Mouse (Mus musculus) thymus, postnatal 25 days (tissue): ENCODE measurements around the gene Stpg3.

Experiments used
- DNase-seq: peaks from one replicate; pipeline ENCODE4 v3.0.0; 2022

Stpg3 gene

DNA sequence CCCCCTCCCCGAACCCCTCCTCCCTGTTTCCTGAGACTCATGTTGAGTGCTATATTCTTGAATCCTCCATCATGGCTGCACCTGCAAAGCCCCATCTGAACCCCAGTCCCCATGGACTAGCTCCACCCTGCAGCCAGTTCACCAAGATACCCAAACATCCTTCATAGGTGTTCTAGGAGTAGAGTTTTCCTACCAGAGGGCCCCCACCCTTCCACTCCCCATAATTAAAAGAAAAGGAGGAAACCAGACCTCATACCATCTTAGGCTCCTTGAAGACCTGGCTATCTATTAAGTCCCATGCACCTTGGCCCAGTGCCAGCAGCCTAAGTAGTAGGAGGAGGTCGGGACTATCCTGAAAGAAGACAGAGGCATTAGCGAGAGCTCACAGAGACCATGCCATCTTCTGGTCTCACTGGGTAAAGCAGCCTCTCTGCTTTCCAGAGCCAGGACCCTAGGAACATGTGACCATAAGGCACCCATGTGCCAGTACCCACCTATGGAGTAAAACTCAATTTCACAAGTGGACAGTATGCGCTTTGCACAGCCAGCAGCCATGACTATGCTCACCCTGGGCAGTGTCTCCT, 10.7 kb downstream of the Stpg3 start:
- DNase-seq, result no peak

DNA sequence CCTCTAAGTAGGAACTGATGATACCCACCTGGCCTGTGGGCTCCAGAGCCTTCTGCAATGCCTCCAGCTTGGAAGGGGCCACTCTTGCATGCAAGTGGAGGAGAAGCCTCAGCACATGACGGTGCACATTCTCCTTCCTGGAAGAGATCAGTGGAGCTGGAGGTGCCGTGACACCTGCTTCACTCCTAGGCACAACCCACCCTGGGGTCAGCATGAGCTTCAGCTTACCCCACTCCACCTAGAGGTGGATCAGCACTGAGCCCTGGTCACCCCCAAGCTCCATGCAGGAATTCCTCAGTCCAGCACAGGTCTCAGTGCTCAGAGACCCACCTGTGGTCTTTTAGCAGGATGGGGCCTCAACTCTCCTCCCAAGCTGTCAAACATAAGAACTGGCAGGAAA, 13.8 kb downstream of the Stpg3 start:
- DNase-seq, result no peak

DNA sequence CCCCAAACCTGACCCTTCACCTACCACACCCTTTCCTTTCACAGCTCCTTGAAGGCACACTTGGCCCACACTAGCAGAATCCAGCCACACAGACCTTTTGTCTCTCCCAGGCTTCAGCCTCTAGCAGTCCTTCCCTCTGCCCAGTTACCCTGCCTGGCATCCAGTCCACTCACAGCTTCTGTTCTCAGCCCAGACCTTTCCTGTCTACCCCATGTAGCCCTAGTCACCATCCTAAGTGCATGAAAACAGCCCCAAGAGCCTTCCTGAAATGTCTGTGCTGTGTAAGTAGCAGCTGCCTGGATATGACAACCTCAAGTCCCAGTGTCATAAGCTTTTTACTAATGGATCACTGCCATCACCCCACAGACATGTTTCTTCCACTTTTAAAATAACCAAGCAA, 16.5 kb downstream of the Stpg3 start:
- no peak for DNase-seq

DNA sequence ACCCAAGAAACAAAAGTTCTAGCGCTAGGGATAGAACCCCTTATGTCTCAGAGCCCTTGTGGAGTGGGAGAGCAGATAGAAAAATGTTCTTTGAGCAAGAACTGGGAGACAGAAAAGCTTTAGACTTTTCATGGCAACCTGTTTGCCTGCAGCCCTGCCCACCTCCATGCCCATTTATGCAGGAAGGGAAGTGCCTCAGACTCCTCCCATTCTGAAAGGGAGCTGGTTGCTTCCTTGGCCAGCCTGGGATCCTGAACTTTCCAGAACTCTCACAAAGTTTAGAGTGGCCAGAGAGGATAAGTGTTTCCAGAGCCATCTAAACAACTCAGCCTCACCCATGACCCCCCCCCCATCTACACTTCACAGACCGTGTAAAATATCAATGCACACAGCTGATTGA, 17.2 kb downstream of the Stpg3 start:
- no peak for DNase-seq

DNA sequence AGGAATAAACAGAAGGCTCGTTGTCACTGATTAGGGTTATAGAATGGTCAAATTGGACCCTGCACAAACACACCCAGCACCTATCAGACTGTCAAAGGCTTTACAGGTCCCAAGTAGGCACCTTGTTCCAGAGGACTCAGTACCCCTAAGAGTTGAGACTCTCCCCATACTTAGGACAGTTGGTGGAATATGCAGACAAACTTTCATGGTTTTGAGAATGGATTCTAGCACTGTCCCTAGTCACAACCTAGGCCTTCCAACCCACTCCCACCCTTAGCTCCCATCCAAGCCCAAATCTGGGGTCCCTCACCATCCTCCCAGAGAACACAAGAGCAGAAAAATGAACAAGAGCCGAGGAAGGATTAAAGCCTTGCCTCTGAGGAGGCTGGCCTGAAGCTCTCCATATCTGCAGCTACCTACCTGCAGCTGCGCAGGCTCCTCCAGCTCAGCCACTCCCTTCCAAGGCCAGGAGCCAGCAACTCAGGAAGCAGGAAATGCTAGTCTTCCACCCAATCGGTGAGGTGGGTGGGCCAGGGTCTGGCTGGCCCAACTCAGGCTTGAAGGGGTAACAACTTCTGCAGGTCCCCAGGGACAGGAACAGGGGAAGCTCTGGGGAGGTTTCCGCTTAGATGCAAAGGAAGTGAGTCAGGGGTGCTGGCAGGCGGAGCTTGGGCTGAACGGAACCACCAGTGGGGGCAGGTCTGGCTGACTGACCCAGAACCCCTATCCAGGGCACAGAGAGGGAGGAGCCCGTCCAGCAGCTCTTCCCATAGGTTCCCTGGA, 18.1 kb downstream of the Stpg3 start, which contains the start of gene Tor4a:
Tor4a (minus strand) TSS at position 715 of the 783 bp plus-strand sequence.
- peak; percentile 78 for DNase-seq

DNA sequence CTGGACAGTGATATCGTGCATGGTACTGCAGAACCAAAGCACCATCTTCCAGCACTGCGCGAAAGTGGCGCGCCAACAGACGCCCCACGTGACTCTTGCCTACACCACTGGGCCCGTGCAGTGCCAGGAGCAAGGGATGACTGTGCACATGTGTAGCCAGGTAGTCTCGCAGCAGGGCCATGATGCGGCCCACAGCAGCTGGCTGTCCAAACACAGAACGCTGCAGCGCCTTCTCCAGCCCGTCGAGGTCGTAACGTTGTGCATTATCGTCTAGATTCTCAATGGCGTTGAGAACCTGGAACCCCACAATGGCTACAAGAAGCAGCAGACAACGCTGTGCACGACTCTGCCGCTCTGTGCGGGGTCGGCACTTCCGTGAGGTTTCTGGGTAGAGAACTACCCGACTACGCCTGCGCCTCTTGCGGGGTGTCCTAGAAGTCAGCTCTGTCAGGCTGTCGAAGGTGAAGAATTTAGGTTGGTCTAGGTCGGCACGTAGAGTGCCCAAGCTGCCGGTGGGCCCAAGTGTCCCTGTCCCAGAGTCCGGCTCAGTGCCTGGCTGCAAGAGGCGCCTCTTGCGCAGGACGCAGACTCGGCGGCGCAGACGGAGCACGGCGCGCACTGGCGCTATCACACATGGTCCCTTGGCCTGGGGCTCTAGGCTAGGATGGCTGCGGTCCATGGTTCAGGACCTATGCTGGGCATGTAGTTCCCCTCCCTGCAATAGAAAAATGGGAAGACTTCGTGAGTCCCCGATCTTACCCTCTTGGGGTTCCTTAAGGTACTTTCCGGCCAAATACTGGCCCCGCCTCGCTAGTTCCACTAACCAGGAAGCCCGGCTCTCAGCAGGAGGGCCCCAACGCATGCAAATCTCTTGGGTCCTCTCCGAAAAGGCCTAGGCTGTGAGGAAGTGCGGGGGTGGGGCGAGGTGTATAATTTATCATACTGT, 19.0 kb downstream of the Stpg3 start:
- DNase-seq, result peak; percentile 74

DNA sequence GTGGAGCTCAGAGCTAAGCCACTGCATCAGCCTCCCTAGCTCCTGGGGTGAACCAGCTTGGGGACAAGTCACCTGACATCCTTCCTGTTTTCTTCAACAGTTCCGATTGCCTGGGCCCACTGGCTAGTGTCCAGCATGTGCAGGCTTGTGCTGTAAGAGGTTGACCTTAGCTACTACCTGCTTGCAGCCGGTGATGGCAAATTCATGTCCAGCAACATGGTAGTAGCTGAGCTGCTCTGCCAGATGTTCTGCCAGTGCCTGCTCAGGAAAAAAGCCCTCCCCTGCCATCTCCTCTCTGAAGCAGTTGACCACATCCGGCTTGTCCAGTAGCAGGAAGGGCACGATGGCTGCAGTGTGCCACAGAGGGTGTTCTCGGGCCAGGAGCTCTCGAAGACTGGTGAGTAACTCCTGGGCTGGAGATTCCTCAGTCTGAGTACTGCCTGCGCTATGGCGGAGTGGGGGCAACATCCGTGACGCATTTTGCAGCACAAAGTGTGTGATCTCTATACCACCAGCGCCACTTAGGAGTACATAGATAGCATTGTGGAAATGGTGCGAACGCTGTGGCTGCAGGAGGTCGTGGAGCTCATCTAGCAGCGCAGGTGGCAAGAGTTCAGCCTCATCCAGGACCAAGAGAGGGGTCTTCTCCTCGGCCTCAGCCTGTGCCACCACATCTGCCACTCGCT, 19.8 kb downstream of the Stpg3 start:
- DNase-seq, result peak; percentile 47

DNA sequence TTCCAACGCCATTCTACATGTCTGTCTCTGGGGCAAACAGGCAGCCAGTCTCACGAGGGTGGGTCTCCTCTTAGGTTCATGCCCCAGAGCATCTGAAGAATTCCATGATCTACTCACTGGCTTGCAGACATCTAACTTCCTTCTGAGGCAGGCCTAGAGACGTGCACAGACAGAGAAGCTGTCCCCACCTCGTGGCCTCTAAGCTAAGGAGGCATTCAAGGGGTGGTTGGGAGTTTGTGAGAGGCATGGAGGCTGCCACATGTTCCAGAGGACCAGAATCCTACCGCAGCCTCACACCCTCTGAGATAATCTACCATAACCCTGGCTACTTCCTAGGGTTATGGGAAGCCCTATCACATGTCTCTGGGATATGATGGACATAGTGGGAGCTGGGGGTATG, 20.4 kb downstream of the Stpg3 start:
- DNase-seq, result no peak

DNA sequence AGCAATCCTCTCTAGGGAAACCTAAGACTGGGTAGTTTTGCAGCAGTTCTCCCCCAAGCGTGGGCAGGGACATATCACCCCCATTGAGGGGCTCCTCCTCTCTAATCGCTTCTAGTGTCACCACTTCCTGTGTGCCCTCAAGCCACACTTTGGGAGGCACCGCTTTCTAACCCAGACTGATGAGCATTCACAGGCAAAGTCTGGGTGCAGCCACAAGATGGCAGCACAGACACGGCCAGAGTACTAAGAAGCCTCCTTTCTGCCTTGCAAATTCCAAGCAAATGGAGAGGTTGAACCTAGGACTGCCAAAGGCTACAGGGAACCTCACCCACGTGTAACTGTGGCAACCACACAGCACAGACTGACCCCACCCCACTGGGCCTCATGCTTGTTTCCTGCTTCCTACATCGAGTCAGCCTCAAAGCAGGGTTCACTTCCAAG, 21.1 kb downstream of the Stpg3 start:
- peak; percentile 86 for DNase-seq

DNA sequence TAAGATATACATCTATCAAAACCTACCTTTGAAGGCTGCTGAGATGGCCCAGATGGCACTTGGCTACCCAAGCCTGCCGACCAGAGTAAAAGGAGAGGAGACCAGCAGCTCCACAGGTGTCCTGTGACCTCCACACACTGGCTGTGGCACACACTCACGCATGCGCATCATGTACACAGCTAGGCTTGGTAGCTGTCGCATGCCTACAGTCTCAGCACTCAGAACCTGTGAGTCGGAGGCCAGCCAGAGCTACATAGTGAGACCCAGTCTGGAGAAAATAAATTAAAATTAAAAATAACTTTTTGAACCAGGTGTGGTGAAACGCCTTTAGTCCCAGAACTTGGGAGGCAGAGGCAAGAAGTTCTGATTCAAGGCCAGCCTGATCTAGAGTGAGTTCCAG, 26.6 kb downstream of the Stpg3 start:
- DNase-seq, result no peak

DNA sequence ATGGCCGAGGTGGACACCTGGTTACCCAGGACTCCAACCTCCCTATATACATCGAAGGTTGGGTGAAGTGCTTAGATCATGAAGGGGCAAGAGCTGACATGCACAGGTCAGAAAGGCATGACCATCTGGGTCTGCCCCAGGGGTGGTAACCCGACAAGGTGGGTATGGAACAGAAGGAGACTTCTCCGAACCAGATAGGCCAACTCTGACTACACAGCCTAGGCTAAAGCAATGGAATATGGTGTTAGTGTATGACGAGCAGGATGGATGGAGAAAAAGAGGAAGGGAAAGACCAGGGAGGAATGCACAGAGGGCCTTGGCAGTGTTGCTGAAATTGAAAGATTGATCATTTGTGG, 27.9 kb downstream of the Stpg3 start:
- no peak for DNase-seq

DNA sequence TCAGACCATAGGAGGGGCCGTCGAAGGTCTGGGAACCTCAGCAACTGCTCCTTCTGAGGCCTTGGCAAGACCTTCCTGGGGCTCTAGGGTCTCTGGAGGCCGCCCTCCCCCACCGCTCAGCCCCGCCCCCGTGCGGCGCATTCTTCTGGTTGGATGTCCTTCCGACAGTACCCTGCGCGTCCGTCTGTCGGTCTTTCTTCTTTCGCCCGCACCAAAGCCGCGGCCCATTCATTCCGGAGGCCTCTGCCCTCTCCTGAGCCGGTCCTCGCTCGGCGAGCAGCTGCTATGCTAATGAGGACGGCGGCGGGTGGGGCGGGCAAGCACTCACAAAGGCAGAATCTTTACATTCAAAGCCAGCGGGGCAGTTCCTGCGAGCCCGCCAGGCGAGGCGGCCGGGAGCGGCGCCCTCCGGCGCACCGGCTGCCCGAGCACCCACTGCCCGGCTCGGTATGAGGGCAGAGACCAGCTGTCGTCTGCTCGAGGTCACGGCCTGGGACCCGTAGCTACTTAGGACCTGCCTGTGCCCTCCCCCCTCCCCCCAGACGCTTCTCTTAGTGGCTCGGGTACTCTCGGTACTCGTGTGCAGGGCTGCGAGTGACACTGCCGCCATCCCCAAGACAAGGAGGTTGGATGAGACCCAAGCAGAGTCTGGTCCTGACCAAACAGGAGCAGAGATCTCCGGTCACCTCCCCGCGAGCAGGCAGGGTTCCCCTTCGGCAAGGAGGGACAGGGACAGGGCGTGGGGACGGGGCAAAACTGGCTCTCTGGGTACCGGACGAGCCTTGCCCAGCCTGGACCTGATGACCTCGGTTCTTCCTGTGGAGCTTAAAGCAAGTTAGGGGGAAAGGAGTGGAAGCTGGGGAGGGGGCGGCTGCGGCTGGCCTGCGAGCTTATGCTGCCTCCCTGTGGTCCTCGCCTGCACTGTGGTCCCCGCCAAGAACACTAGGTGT, 28.5 kb downstream of the Stpg3 start:
- DNase-seq, result peak; percentile 63

DNA sequence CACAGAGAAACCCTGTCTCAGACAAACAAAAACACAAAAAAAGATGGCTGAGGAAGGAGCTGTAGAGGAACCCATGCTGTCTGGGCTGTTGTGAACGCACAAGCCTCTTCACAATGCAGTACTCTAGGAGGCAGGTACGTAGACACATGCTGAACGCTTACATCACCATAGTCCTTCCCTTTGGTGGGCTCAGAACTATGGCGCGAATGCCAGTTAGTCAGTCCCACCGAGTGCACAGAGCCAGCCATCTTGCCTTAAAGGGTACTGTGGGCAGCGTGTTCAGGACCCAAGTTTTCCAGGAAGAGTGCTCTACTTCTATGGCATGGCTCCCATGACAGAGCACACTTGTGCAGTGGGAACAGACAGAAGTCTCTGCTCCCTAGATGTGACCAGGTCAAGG, 29.9 kb downstream of the Stpg3 start:
- no peak for DNase-seq

DNA sequence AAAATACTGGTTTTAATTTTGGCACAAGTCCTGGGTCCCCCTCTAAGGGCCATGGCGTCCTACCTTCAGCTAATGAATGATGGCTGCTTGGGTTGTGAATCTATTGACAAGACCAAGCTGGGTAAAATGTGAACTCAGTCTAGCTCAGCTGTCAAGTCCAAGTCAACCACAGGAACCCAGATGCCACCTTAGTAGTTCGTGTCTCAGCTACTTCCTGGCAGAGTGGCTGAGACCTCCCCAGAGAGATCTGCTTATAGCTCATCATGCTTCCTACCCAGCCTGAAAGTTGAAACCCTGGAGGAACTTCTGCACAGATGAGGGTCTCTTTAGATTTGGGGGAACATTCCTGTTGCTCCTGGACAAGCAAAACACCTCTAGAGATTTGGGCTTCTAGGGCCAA, 31.1 kb downstream of the Stpg3 start:
- peak; percentile 46 for DNase-seq

DNA sequence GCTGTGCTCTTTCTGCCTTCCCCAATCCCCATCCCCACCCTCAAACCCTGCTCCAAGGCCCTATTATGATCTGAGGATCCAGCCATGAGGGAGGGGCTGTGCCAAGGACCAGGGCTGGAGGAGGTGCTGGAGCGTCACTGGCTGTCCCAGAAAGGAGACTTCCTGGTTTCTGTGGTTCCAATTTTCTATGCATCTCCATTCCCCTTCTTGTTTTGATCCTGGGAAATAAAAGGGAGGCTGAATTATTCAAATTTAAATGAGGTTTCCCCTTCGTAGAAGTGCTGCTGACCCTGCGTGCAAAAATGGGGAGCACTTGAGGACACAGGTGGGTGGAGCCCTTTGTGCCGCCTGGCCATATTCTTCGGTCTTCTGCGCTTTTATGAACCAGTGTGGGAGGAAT, 31.8 kb downstream of the Stpg3 start:
- DNase-seq, result no peak

DNA sequence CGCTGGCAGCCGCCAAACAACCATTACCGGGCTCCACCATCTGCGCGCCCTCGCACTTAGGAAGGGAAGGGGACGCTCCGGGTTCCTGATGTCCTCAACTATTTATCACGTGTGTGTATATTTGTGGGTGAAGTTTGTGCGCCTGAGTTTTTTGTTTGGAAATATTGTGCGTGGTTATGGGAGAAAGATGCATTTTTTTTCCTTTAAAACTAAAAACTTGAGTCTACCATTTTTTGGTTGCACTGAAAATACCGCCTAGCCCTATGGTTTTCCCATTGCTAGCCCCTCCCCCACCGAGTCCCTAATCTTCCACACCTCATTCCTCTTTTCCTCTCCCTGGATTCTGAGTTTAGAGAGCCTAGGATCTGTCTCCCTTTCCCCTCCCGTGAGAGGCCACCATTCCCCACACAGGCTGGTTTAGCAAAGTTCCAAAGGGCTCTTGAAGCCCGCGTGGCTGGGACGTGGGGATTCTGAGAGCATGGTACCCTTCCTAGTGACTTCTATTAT, 32.5 kb downstream of the Stpg3 start:
- DNase-seq, result no peak

DNA sequence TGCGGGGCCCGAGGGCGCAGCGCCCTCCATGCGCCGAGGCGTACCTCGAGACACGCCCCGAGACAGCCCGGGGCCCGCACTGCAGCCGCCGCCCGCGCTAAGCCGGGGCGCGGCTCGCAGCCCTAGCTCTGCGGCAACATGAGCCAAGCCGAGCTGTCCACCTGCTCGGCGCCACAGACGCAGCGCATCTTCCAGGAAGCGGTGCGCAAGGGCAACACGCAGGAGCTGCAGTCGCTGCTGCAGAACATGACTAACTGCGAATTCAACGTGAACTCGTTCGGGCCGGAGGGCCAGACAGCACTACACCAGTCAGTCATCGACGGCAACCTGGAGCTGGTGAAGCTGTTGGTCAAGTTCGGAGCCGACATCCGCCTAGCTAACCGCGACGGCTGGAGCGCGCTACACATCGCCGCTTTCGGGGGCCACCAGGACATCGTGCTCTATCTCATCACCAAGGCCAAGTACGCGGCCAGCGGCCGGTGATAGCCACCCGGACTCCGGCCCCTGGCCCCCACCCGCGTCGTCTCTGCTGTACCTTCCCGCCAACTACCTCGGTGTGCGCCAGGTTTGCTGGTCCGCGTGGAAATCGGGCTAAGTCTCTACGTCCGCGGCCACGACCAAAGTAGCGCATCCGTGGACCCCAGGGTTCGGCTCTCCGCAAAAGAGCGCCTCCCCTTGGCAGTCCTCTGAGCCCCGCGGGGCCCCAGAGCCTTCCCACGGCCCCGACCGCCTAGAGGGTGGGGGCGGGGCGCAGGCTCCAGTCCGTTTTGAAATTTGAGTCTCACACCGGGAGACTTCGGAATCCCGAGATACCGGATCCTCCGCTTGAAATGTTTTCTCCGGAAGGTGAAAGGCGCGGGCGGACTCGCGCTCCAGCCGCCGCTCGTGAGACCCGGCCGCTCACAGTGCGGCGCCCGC, 33.2 kb downstream of the Stpg3 start:
- peak; percentile 66 for DNase-seq

DNA sequence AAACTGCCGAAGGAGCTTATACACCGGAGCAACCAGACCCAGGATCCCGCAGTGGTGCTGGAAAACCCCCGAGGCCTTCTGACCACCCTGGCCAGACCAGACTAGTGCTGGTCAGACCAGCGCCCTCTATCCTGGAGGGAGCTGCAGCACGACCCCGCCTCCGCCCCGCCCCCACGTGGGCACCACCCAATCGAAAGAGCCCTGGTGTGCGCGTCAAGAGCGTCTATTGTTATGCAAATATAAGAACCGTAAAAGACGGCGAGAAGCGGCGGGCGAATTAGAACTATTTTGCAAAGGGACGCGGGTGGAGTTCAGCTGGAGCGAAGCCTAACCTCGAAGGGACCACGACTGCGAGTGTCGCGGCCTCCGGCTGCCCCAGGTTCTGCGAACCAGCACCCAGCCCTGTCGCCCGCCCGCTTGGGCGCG, 33.9 kb downstream of the Stpg3 start, which contains the start of gene Nrarp:
Nrarp (plus strand) TSS at position 281 of the 426 bp plus-strand sequence.
- DNase-seq, result peak; percentile 92

DNA sequence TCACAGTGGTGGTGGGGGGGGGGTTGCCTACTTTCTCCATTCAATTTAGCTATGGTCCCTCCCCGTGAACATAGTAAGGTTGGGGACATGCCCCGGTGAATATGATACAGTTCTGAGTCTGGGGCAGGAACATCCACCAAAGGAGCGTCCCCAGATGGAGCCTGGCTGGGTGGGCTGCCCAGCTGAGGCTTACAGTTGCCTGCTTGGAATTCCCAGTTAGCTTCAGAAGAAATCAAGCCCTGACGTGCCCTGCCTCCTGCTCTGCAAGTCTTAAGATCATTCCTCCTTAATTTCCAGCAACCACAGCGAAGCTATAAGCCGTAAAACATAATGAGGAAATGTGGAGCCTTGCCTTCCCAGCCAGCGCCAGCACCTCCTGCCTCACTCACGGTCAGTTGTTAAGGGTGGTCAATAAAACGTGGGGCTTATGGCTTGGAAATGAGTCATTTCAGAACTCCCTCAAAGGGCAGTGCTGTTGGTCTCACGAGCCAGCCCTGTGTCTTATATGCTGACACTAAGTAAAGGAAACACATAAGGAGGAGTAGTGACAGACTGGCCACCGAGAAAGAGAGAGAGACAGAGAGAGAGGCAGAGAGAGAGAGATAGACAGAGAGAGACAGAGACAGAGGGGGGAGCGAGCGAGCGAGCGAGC, 34.7 kb downstream of the Stpg3 start:
- DNase-seq, result no peak
